Mouse (Mus musculus) spleen, adult 2 months (tissue): ENCODE results near the gene Plekhg6.

Source experiments
- CTCF ChIP-seq: fragments of 200-500 bp; IDR thresholded peaks from 2 replicates; pipeline ENCODE4 v1.5.1; 2011; ENCODE audit warnings: mild to moderate bottlenecking, inconsistent platforms; ENCODE audit not compliant: insufficient read depth, insufficient read length, insufficient replicate concordance; ENCODE audit errors: extremely low read depth
- POLR2A ChIP-seq: fragments of 200-500 bp; IDR thresholded peaks from 2 replicates; pipeline ENCODE4 v1.6.1; 2011; ENCODE audit warnings: low read depth, low read length, inconsistent platforms

DNA sequence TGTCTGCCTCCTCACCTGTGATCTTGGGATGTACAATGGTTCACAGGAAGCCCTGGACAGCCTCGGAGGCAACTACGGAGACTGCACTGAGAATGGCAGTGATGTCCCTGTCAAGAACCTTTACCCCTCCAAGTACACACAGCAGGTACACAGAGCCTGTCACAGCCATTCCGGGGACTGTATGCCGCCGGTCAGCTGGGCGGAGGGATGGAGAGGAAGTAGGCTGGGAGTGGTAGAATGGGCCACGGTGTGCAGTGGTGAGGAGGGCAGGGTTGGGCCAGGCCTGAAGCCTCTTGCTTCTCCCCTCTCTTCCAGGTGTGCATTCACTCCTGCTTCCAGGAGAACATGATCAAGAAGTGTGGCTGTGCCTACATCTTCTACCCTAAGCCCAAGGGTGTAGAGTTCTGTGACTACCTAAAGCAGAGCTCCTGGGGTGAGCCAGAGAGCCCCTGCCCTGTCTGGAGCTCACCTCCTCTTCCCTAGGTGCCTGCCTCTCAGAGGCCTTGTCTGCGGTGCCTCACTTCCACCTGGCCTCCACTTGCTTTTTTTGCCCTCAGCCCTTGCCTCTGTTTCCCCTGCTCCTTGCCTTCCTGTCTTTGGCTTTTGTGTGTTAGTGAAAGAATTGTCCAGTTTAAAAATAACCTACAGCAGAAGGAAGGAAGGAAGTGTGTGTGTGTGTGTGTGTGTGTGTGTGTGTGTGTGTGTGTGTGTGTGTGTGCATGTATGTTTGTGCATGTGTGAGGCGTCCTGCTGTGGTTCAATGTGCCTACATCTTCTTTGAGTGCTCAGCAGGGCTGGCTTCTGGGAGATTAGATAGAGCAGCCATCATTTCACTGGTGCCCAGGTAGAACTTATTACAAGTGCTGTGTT lies 41.6 kb downstream of the Plekhg6 start:
- TF ChIP-seq CTCF (no peak), POLR2A (no peak)
